Mouse (Mus musculus) thymus, adult 2 months (tissue): ENCODE measurements around the gene Pld1. TPM values are rescaled to one million over a fixed set of nuclear protein-coding genes. Genes with fewer than 3 reads are reported as not detected.

Experiments used
- DNase-seq: peaks from one replicate; pipeline ENCODE4 v3.0.0; 2021
- H3K27ac ChIP-seq: fragments of 200-500 bp; 2 replicates; pipeline ENCODE4 v1.5.1; 2012; ENCODE audit warnings: low read length, control low read depth; ENCODE audit not compliant: control insufficient read depth, insufficient read depth
- H3K27me3 ChIP-seq: fragments of 200-500 bp; 2 replicates; pipeline ENCODE4 v1.6.1; 2012; ENCODE audit warnings: mild to moderate bottlenecking, low read length, moderate library complexity, mixed read lengths; ENCODE audit not compliant: control insufficient read depth, insufficient read depth
- H3K36me3 ChIP-seq: fragments of 200-500 bp; 2 replicates; pipeline ENCODE4 v1.6.1; 2012; ENCODE audit warnings: mild to moderate bottlenecking, low read length, moderate library complexity; ENCODE audit not compliant: control insufficient read depth, insufficient read depth
- H3K4me1 ChIP-seq: fragments of 200-500 bp; replicated peaks from 2 replicates; pipeline ENCODE4 v1.6.1; 2012; ENCODE audit warnings: low read length; ENCODE audit not compliant: control insufficient read depth, insufficient read depth
- H3K4me3 ChIP-seq: fragments of 200-500 bp; 2 replicates; pipeline ENCODE4 v1.5.1; 2012; ENCODE audit warnings: mild to moderate bottlenecking, low read length, control low read depth, moderate library complexity; ENCODE audit not compliant: control insufficient read depth, insufficient read depth
- CTCF ChIP-seq: fragments of 200-500 bp; IDR thresholded peaks from 2 replicates; pipeline ENCODE4 v1.5.1; 2012; ENCODE audit warnings: mild to moderate bottlenecking, control low read depth, low read length, moderate library complexity, borderline replicate concordance; ENCODE audit not compliant: control insufficient read depth, poor library complexity, insufficient read depth; ENCODE audit errors: extremely low read depth
- POLR2A ChIP-seq: fragments of 200-500 bp; IDR thresholded peaks from 2 replicates; pipeline ENCODE4 v1.6.1; 2012; ENCODE audit warnings: mild to moderate bottlenecking, low read length, control low read depth, moderate library complexity; ENCODE audit not compliant: control insufficient read depth, poor library complexity, insufficient read depth; ENCODE audit errors: extremely low read depth
- WGBS: fragments of 180-500 bp; shearing (Covaris S2); methylation state at CpG from one replicate; pipeline ENCODE4 v1.1.7; 2018; 5-methylcytosine and 5-hydroxymethylcytosine counted together
- polyA plus RNA-seq: library from polyadenylated mRNA; depleted of rRNA; stranded (reverse); fragments of >200 nt; gene quantifications from 2 replicates; pipeline ENCODE4 v1.2.3, GENCODE M21; 2012

Gene Pld1
- polyA plus RNA-seq, 1 experiment, result 3.2 TPM

DNA sequence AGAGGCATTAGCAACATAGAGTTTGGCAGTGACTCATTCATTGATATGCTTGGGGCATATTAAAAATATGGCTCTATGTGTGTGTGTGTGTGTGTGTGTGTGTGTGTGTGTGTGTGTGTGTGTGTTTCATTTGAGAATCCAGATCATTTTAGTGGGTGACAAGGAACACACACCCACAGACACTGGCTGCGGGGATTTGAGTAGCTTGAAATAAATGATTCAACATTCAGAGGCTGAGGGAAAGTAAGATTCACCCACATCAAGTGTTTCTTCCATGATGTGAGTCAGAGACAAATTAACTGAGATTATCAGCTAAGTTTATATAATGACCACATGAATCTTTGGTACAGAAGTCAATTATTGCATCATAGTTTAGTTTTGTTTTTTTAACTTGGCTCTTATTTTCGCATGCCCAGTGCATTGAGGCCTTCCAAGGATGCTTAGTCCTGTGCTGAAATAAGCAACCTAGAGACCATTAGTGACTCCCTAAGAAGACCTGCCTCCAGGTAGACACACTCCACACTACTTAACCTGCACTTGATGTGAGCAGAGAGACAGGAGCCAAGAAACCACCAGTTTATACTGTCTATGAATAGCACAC, 211.3 kb downstream of the Pld1 start:
- Histone ChIP-seq H3K27ac (no peak overlapping the region), H3K4me1 (no peaks in the 10 kb centered on the region), H3K4me3 (no peak overlapping the region), H3K27me3 (no peaks in the 10 kb centered on the region), H3K36me3 (no peaks in the 10 kb centered on the region)
- TF ChIP-seq POLR2A (no peak), CTCF (no peak)
- 97% methylated on average over 2 of the region's 2 CpGs for WGBS
- no peak for DNase-seq

DNA sequence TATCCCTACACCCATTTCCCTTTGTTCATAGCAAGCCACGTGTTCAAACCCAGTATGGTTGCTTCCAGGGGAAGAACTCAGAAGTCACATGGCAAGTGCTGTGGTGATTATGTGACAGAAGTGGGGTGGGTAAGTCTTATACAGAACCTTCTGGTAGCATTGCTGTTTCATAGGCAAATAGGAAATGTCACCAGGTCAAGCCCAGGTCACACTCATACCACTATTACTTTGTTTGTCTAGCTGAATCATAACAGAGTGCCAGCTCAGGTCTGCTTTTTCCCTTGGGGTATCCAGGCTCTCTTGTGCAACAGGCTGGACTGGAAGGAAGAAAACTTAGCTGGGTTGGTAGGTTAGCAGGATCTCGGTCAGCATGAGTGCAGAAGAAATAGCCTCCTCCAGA, 219.5 kb downstream of the Pld1 start:
- Histone ChIP-seq H3K36me3 (no peaks in the 10 kb centered on the region), H3K27me3 (no peaks in the 10 kb centered on the region), H3K4me1 (no peaks in the 10 kb centered on the region), H3K4me3 (no peak overlapping the region), H3K27ac (no peak overlapping the region)
- 77% methylated on average over 2 of the region's 2 CpGs for WGBS
- no peak for DNase-seq
- TF ChIP-seq CTCF, result no peak
- TF ChIP-seq POLR2A, result no peak

GRCm38 (mm10) chr3:28158916-28159315, 220.4 kb downstream of the Pld1 start:
- no peak for DNase-seq
- no peaks in the 10 kb centered on the region for H3K27me3 ChIP-seq
- TF ChIP-seq POLR2A (no peak), CTCF (no peak)
- no peaks in the 10 kb centered on the region for H3K36me3 ChIP-seq
- no peak overlapping the region for H3K4me3 ChIP-seq
- no peak overlapping the region for H3K27ac ChIP-seq
- 92% methylated on average over 3 of the region's 3 CpGs for WGBS
- no peaks in the 10 kb centered on the region for H3K4me1 ChIP-seq

GRCm38 (mm10) chr3:28162346-28162745, 223.9 kb downstream of the Pld1 start:
- TF ChIP-seq POLR2A (no peak), CTCF (no peak)
- no peak overlapping the region for H3K27ac ChIP-seq
- WGBS, result 94% methylated on average over 4 of the region's 4 CpGs
- no peak for DNase-seq
- H3K4me3 ChIP-seq, result no peak overlapping the region
- no peaks in the 10 kb centered on the region for H3K27me3 ChIP-seq
- H3K4me1 ChIP-seq, result no peaks in the 10 kb centered on the region
- no peaks in the 10 kb centered on the region for H3K36me3 ChIP-seq

GRCm38 (mm10) chr3:28164678-28165077, 226.2 kb downstream of the Pld1 start:
- H3K4me3 ChIP-seq, result no peak overlapping the region
- no peaks in the 10 kb centered on the region for H3K27me3 ChIP-seq
- 22% methylated on average over 1 of the region's 1 CpGs for WGBS
- TF ChIP-seq POLR2A (no peak), CTCF (no peak)
- H3K4me1 ChIP-seq, result no peaks in the 10 kb centered on the region
- no peak for DNase-seq
- H3K27ac ChIP-seq, result no peak overlapping the region
- H3K36me3 ChIP-seq, result no peaks in the 10 kb centered on the region

GRCm38 (mm10) chr3:28165598-28165997, 227.1 kb downstream of the Pld1 start:
- TF ChIP-seq CTCF (no peak), POLR2A (no peak)
- H3K4me1 ChIP-seq, result no peaks in the 10 kb centered on the region
- no peaks in the 10 kb centered on the region for H3K36me3 ChIP-seq
- H3K27me3 ChIP-seq, result no peaks in the 10 kb centered on the region
- peak; percentile 63 for DNase-seq
- H3K27ac ChIP-seq, result no peak overlapping the region
- WGBS, result 0% methylated on average over 1 of the region's 1 CpGs
- H3K4me3 ChIP-seq, result no peak overlapping the region

DNA sequence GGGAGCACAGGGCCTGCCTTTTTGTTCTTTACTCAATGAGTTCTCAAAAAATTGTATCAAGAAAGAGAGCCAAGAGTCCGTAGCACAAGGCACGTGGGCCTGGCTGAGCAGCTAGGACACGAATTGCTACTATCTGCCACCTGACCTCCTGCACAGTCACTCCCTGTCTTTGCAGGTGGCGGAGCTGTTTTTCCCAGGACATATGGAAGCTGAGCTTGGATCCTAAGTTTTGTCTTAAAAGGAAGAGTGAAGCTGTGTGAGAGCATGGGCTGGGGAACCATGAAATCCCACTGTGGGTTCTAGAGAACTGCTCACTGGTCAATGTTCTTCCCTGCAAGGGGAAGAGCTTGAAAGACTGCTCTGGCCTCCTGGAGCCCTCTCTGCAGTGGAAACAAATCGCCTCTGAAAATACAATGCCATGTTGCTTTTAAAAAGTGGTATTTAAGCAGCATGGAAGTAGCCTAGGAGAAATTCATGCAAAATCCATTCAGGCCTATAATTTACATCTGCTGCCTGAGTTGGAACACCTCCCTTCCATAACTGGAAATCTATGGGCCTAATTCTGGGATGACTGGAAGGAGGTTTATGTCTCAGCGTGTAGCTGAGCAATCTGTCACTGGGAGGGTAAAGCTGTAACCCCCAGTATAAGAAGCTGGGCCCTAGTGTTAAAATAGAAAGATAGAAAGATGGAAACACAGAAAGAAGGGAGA, 229.5 kb downstream of the Pld1 start:
- H3K27ac ChIP-seq, result no peak overlapping the region
- DNase-seq, result no peak
- WGBS, result 92% methylated on average over 6 of the region's 6 CpGs
- no peak overlapping the region for H3K4me3 ChIP-seq
- no peaks in the 10 kb centered on the region for H3K27me3 ChIP-seq
- no peaks in the 10 kb centered on the region for H3K36me3 ChIP-seq
- H3K4me1 ChIP-seq, result peaks cover 5% of the 10 kb centered on the region
- TF ChIP-seq CTCF (no peak), POLR2A (no peak)
